Mouse (Mus musculus): ENCODE measurements at regions not wholly inside any gene's neighbourhood (a gene's known extent, or its start where the extent isn't known, plus 50 kb on each side); places are given as distances from the start of the nearest gene placed in this dataset.
"Not testable (repeated sequence)": the region's sequence is repeated elsewhere in the genome, so short reads cannot be mapped to it uniquely, and the experiment has no call there.

GRCm38 (mm10) chr15:23536691-23537090 lies 987.9 kb downstream of the Cdh18 start:
- peak in 1 of 2 experiments; percentile 62 for DNase-seq
- Histone ChIP-seq H3K27me3 (ENCODE audit: control insufficient read depth, insufficient read depth, low read length) (no peaks in the 10 kb centered on the region), H3K27ac (ENCODE audit: insufficient read depth, low read length) (no peak overlapping the region), H3K4me1 (ENCODE audit: control insufficient read depth, insufficient read depth, low read length) (no peaks in the 10 kb centered on the region), H3K4me3 (replicated peaks; ENCODE audit: insufficient read depth, low read depth, low read length) (no peak overlapping the region)
- no peak for TF ChIP-seq POLR2A (IDR thresholded peaks at IDR 0.05; ENCODE audit: borderline replicate concordance, insufficient read depth, low read length)
- TF ChIP-seq CTCF (IDR thresholded peaks at IDR 0.05; ENCODE audit: borderline replicate concordance, insufficient read depth, low read depth, low read length): no peak
- WGBS: 64% methylated on average over 3 of the region's 3 CpGs

DNA sequence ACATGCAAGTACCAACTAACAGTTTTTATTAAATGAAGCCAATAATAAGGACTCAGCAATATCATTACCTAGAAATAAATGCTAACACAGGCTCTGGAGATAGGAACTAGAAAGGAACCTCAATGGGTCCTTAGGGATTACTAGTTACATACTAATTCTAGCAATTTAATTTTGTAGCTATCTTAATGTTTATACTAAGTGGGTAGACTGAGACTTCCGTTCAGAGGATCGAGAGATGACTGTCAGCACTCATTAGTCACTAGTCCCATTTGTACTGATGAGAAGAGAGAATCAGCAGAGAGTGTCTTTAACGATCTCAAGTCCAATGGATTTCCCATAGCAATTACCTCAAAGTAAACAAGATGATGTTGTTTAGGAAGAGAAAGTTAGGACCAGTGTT lies 988.6 kb downstream of the Cdh18 start:
- H3K27ac ChIP-seq (ENCODE audit: insufficient read depth, low read length): no peak overlapping the region
- no peak for DNase-seq
- no peaks in the 10 kb centered on the region for H3K27me3 ChIP-seq (ENCODE audit: control insufficient read depth, insufficient read depth, low read length)
- WGBS: 95% methylated on average over 3 of the region's 3 CpGs
- H3K4me1 ChIP-seq (ENCODE audit: control insufficient read depth, insufficient read depth, low read length): no peaks in the 10 kb centered on the region
- H3K4me3 ChIP-seq (replicated peaks; ENCODE audit: insufficient read depth, low read depth, low read length): no peak overlapping the region
- TF ChIP-seq CTCF (IDR thresholded peaks at IDR 0.05; ENCODE audit: borderline replicate concordance, insufficient read depth, low read depth, low read length): no peak
- TF ChIP-seq POLR2A (IDR thresholded peaks at IDR 0.05; ENCODE audit: borderline replicate concordance, insufficient read depth, low read length): no peak

- Histone ChIP-seq H3K4me1 (ENCODE audit: control insufficient read depth, insufficient read depth, low read length) (no peaks in the 10 kb centered on the region), H3K4me3 (replicated peaks; ENCODE audit: insufficient read depth, low read depth, low read length) (no peak overlapping the region), H3K27me3 (ENCODE audit: control insufficient read depth, insufficient read depth, low read length) (no peaks in the 10 kb centered on the region), H3K27ac (ENCODE audit: insufficient read depth, low read length) (no peak overlapping the region)
- TF ChIP-seq POLR2A (IDR thresholded peaks at IDR 0.05; ENCODE audit: borderline replicate concordance, insufficient read depth, low read length) (no peak), CTCF (IDR thresholded peaks at IDR 0.05; ENCODE audit: borderline replicate concordance, insufficient read depth, low read depth, low read length) (no peak)
- no peak for DNase-seq
- 95% methylated on average over 3 of the region's 3 CpGs for WGBS
These were observed 1011.3 kb downstream of the Cdh18 start for GRCm38 (mm10) chr15:23560136-23560535.

GRCm38 (mm10) chr15:23562181-23562580 lies 1013.4 kb downstream of the Cdh18 start:
- Histone ChIP-seq H3K27ac (ENCODE audit: insufficient read depth, low read length) (no peak overlapping the region), H3K4me1 (ENCODE audit: control insufficient read depth, insufficient read depth, low read length) (no peaks in the 10 kb centered on the region; the same call in 1 of the 2 replicates), H3K4me3 (replicated peaks; ENCODE audit: insufficient read depth, low read depth, low read length) (no peak overlapping the region), H3K27me3 (ENCODE audit: control insufficient read depth, insufficient read depth, low read length) (no peaks in the 10 kb centered on the region)
- no peak for TF ChIP-seq POLR2A (IDR thresholded peaks at IDR 0.05; ENCODE audit: borderline replicate concordance, insufficient read depth, low read length)
- DNase-seq: peak in 1 of 2 experiments; percentile 65
- WGBS: 72% methylated on average over 2 of the region's 2 CpGs

- TF ChIP-seq CTCF (IDR thresholded peaks at IDR 0.05; ENCODE audit: borderline replicate concordance, insufficient read depth, low read depth, low read length) (no peak), POLR2A (IDR thresholded peaks at IDR 0.05; ENCODE audit: borderline replicate concordance, insufficient read depth, low read length) (no peak)
- Histone ChIP-seq H3K27ac (ENCODE audit: insufficient read depth, low read length) (no peak overlapping the region; the same call in 1 of the 2 replicates), H3K27me3 (ENCODE audit: control insufficient read depth, insufficient read depth, low read length) (no peaks in the 10 kb centered on the region), H3K4me1 (ENCODE audit: control insufficient read depth, insufficient read depth, low read length) (peaks cover 3% of the 10 kb centered on the region; the same call in 1 of the 2 replicates), H3K4me3 (replicated peaks; ENCODE audit: insufficient read depth, low read depth, low read length) (no peak overlapping the region)
- DNase-seq: no peak
These were observed 1016.2 kb downstream of the Cdh18 start for GRCm38 (mm10) chr15:23564981-23565380.

DNA sequence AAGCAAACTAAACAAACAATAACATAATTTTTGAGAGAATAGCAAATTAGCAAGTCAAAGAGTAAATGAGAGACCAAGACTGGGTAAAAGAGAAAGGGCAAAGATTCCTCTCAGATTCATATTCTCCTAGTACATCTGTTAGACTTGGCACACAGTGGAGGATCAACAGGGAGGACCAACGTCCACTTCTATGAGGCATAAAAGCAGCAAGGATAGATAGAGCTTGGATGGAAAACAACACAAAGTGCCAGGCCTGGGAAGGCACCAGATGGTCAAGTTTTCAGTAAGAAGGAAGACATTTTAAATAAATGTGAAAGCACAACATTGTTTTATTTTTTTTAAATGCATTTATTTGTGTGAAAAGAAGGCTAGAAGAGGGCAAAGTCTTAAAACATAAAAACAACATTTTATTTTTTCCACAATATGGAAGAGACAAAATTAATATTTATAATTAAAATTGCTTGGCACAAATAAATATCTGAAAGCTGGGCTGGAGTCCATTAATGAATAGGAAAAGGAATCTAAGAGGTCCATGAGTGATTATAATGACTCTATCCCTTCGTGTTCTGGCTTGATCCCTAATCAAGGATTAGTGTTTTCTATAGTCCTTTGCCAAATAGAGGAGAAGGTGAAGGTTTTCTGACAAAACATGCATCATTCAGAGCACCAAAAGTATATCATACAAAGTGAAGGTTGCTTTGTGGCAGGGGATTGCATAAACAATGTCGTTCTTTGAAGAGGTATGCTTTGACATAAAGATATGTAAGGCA lies 1018.2 kb downstream of the Cdh18 start:
- Histone ChIP-seq H3K4me3 (replicated peaks; ENCODE audit: insufficient read depth, low read depth, low read length) (no peak overlapping the region), H3K27me3 (ENCODE audit: control insufficient read depth, insufficient read depth, low read length) (no peaks in the 10 kb centered on the region), H3K27ac (ENCODE audit: insufficient read depth, low read length) (no peak overlapping the region; the same call in 1 of the 2 replicates), H3K4me1 (ENCODE audit: control insufficient read depth, insufficient read depth, low read length) (peaks cover 3% of the 10 kb centered on the region; the same call in 1 of the 2 replicates)
- TF ChIP-seq POLR2A (IDR thresholded peaks at IDR 0.05; ENCODE audit: borderline replicate concordance, insufficient read depth, low read length) (no peak), CTCF (IDR thresholded peaks at IDR 0.05; ENCODE audit: borderline replicate concordance, insufficient read depth, low read depth, low read length) (no peak)
- 6% methylated on average over 3 of the region's 3 CpGs for WGBS
- peak; percentile 77 to 95 for DNase-seq

DNA sequence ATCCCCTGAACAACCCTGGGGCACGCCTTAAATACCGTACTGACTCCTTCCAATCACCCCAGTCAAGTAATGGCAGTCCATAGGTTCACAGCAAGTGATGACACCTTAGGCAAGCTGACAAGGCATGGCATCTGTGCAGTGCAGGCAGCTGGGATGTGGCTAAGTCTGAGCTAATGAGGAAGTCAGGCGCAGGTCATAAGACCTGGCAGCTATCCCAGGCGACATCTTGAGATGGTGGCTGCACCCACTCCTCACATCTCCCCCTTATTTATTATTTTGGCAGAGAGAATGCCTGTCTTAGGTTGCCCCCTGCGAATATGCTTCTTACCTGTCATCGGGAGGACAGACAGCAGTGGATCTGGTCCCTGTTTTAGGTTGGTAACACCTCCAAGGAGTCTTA lies 1019.8 kb downstream of the Cdh18 start:
- not testable (repeated sequence) for H3K27me3 ChIP-seq (ENCODE audit: control insufficient read depth, insufficient read depth, low read length); H3K4me3 ChIP-seq (replicated peaks; ENCODE audit: insufficient read depth, low read depth, low read length); H3K4me1 ChIP-seq (ENCODE audit: control insufficient read depth, insufficient read depth, low read length)
- DNase-seq: peak; percentile 19 to 20
- H3K27ac ChIP-seq (ENCODE audit: insufficient read depth, low read length): peak overlapping the region; percentile 19; the same call in 1 of the 2 replicates
- whole genome bisulfite sequencing: 83% methylated on average over 6 of the region's 6 CpGs

DNA sequence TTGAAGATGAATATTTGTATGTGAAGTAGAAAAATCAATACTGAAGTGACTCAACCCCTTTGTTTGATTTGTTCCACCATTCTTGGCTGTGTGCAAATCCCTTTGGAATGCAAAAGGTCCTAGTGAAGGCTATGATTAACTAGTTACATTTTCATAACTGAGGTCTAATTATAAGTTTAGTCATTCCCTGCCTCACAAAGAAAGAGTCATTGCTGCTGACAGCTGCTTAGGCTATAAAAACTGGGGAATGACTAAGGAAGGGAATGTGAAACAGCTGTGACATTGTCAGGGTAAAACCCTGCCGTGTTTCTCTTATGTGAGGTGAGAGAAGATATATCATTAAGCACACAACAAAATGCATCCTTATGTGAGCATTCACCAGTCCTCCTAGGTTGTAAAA lies 1033.1 kb downstream of the Cdh18 start:
- WGBS: 72% methylated on average over 1 of the region's 1 CpGs
- TF ChIP-seq CTCF (IDR thresholded peaks at IDR 0.05; ENCODE audit: borderline replicate concordance, insufficient read depth, low read depth, low read length): no peak
- TF ChIP-seq POLR2A (IDR thresholded peaks at IDR 0.05; ENCODE audit: borderline replicate concordance, insufficient read depth, low read length): no peak
- Histone ChIP-seq H3K4me1 (ENCODE audit: control insufficient read depth, insufficient read depth, low read length) (no peaks in the 10 kb centered on the region), H3K4me3 (replicated peaks; ENCODE audit: insufficient read depth, low read depth, low read length) (no peak overlapping the region), H3K27ac (ENCODE audit: insufficient read depth, low read length) (no peak overlapping the region), H3K27me3 (ENCODE audit: control insufficient read depth, insufficient read depth, low read length) (no peaks in the 10 kb centered on the region)
- DNase-seq: no peak

Data from cerebellum, adult 2 months (tissue).